Mouse (Mus musculus): ENCODE data around the gene Gm10309.

- no peak for TF ChIP-seq POLR2A (IDR thresholded peaks at IDR 0.05; ENCODE audit: low read depth, low read length)
- no peak for TF ChIP-seq CTCF (IDR thresholded peaks at IDR 0.05; ENCODE audit: extremely low read depth, insufficient read length, insufficient replicate concordance, low read depth, low read length)
Measured at GRCm38 (mm10) chr17:86494895-86495294, 10.1 kb downstream of the Gm10309 start.

Measured in small intestine, adult 2 months (tissue).